Comparison of ENCODE assay signal across 9 mouse cellular contexts in genomic region chr8:105694051-105694799, GRCm38 (mm10). TPM values are rescaled to one million over a fixed set of nuclear protein-coding genes. Genes with fewer than 3 reads are reported as not detected.
A peak's percentile ranks its signal among the peaks of the same experiment; 100 is the strongest.
DNase-seq lines count a peak whose midpoint lies in the region; ATAC-seq and TF ChIP-seq lines count a peak whose summit lies in the region.
"Had no signal": no experiment of that assay in that cellular context is flagged by ENCODE, and none has a peak within 500 bp of the region (broad histone marks: within the 10 kb centered on the region; RNA-seq: fewer than 3 reads in every experiment).

No protein-coding gene starts in this region.

- TF ChIP-seq POLR2A in thymus, adult 2 months (IDR thresholded peaks at IDR 0.05; ENCODE audit: control insufficient read depth, extremely low read depth, insufficient read depth, low read length, poor library complexity) = no peak

- H3K27ac ChIP-seq in hindbrain, embryonic 15.5 days (replicated peaks) = peak overlapping the region; percentile 93
- H3K27ac ChIP-seq in thymus, adult 2 months (ENCODE audit: control insufficient read depth, insufficient read depth, low read length) = no peak overlapping the region

- peak; percentile 23 for ATAC-seq in frontal cortex, adult (ENCODE audit: low TSS enrichment)
- peak; percentile 50 for ATAC-seq in hindbrain, embryonic 15.5 days (ENCODE audit: low FRiP score, low read depth)
- no peak for ATAC-seq in megakaryocyte, adult 5-6 weeks (ENCODE audit: poor library complexity, severe bottlenecking)

- peaks cover 35% of the 10 kb centered on the region for H3K36me3 ChIP-seq in hindbrain, embryonic 15.5 days
- H3K36me3 ChIP-seq in thymus, adult 2 months (ENCODE audit: control insufficient read depth, insufficient read depth, low read length) = peaks cover 89% of the 10 kb centered on the region

- no peak for DNase-seq in frontal cortex, postnatal 14 days (ENCODE audit: low spot score in 2 of 2)
- DNase-seq in thymus, postnatal 4 days = peak; percentile 52
- no peak for DNase-seq in thymus, postnatal 25 days
- DNase-seq in mesoderm, embryonic 11.5 days (ENCODE audit: low read depth, low spot score) = peak; percentile 40
- no peak for DNase-seq in thymus, adult 2 months

- no peaks in the 10 kb centered on the region for H3K27me3 ChIP-seq in hindbrain, embryonic 15.5 days
- no peaks in the 10 kb centered on the region for H3K27me3 ChIP-seq in thymus, adult 2 months (ENCODE audit: control insufficient read depth, insufficient read depth, low read length)

- 3% methylated on average over 39 of the region's 40 CpGs for WGBS in hindbrain, embryonic 15.5 days
- WGBS in thymus, adult 2 months = 95% methylated on average over 40 of the region's 40 CpGs

- H3K4me3 ChIP-seq in hindbrain, embryonic 15.5 days = peak overlapping the region; percentile 89
- H3K4me3 ChIP-seq in thymus, adult 2 months (ENCODE audit: control insufficient read depth, insufficient read depth, low read length) = no peak overlapping the region
- H3K4me3 ChIP-seq: myocyte had no signal

- peak overlapping the region; percentile 89 for H3K4me2 ChIP-seq in hindbrain, embryonic 15.5 days

- no peaks in the 10 kb centered on the region for H3K9me3 ChIP-seq in hindbrain, embryonic 15.5 days

- H3K9ac ChIP-seq in hindbrain, embryonic 15.5 days = peak overlapping the region; percentile 91

- H3K4me1 ChIP-seq in hindbrain, embryonic 15.5 days (replicated peaks) = peaks cover 24% of the 10 kb centered on the region
- H3K4me1 ChIP-seq in thymus, adult 2 months (replicated peaks; ENCODE audit: control insufficient read depth, insufficient read depth, low read length) = no peaks in the 10 kb centered on the region

- TF ChIP-seq CTCF in thymus, adult 2 months (IDR thresholded peaks at IDR 0.05; ENCODE audit: borderline replicate concordance, control insufficient read depth, extremely low read depth, insufficient read depth, low read length, poor library complexity) = no peak

RNA-seq across cellular contexts. Expression of gene Acd, which starts 6.7 kb away (rescaled TPM):
- polyA plus RNA-seq in hindbrain, embryonic 15.5 days (2015; fragmentation: Nextera tagmentation; extraction: Ambion mirVana) = 85.1 and 92.6 TPM in 2 replicates
- total RNA-seq in megakaryocyte, adult 5-6 weeks (2015) = 20.4 and 28.0 TPM in 2 replicates
- total RNA-seq in megakaryocyte, adult 5-6 weeks (2017) = 10.6 and 12.3 TPM in 2 replicates
- polyA plus RNA-seq in thymus, adult 2 months (2012; rRNA removed) = 118 and 122 TPM in 2 replicates

RNA-seq across cellular contexts. Expression of gene Pard6a, which starts 6.7 kb away (rescaled TPM):
- 55.1 and 57.1 TPM in 2 replicates for polyA plus RNA-seq in hindbrain, embryonic 15.5 days (2015; fragmentation: Nextera tagmentation; extraction: Ambion mirVana)
- 6.6 and 7.7 TPM in 2 replicates for total RNA-seq in megakaryocyte, adult 5-6 weeks (2015)
- 9.1 and 22.2 TPM in 2 replicates for total RNA-seq in megakaryocyte, adult 5-6 weeks (2017)
- polyA plus RNA-seq in thymus, adult 2 months (2012; rRNA removed) = 29.7 and 30.7 TPM in 2 replicates

RNA-seq across cellular contexts. Expression of gene Carmil2, which starts 8.2 kb away (rescaled TPM):
- 23.5 and 28.7 TPM in 2 replicates for polyA plus RNA-seq in hindbrain, embryonic 15.5 days (2015; fragmentation: Nextera tagmentation; extraction: Ambion mirVana)
- 0.67 and 1.6 TPM in 2 replicates for total RNA-seq in megakaryocyte, adult 5-6 weeks (2015)
- total RNA-seq in megakaryocyte, adult 5-6 weeks (2017) = 0.70 and 1.3 TPM in 2 replicates
- polyA plus RNA-seq in thymus, adult 2 months (2012; rRNA removed) = 408 and 419 TPM in 2 replicates

RNA-seq across cellular contexts. Expression of gene 4933405L10Rik, which starts 13.2 kb away (rescaled TPM):
- 0.20 and 0.23 TPM in 2 replicates for polyA plus RNA-seq in hindbrain, embryonic 15.5 days (2015; fragmentation: Nextera tagmentation; extraction: Ambion mirVana)
- total RNA-seq in megakaryocyte, adult 5-6 weeks (2015) = not detected in 2 replicates
- not detected in 2 replicates for total RNA-seq in megakaryocyte, adult 5-6 weeks (2017)
- not detected in 2 replicates for polyA plus RNA-seq in thymus, adult 2 months (2012; rRNA removed)

RNA-seq across cellular contexts. Expression of gene Enkd1, which starts 13.8 kb away (rescaled TPM):
- 15.7 and 16.6 TPM in 2 replicates for polyA plus RNA-seq in hindbrain, embryonic 15.5 days (2015; fragmentation: Nextera tagmentation; extraction: Ambion mirVana)
- 5.9 and 7.5 TPM in 2 replicates for total RNA-seq in megakaryocyte, adult 5-6 weeks (2015)
- total RNA-seq in megakaryocyte, adult 5-6 weeks (2017) = 5.3 and 5.6 TPM in 2 replicates
- 46.7 and 53.9 TPM in 2 replicates for polyA plus RNA-seq in thymus, adult 2 months (2012; rRNA removed)

Comparison
In these comparisons a context has a peak if more than half of its experiments do, and no peak if none do; other contexts are left out.
1. DNase-seq: peak in thymus, postnatal 4 days (single experiment) and mesoderm, embryonic 11.5 days (single experiment); none in frontal cortex, postnatal 14 days (0 of 2), thymus, postnatal 25 days (single experiment) and thymus, adult 2 months (single experiment).
2. RNA of gene Carmil2, which starts 8.2 kb away (polyA plus RNA-seq): 408 to 419 TPM in thymus, adult 2 months; 23.5 to 28.7 TPM in hindbrain, embryonic 15.5 days; every median in the first group is over 10 times any median in the second.